8 mouse cellular contexts compared by ENCODE assay signal in the genomic region with DNA sequence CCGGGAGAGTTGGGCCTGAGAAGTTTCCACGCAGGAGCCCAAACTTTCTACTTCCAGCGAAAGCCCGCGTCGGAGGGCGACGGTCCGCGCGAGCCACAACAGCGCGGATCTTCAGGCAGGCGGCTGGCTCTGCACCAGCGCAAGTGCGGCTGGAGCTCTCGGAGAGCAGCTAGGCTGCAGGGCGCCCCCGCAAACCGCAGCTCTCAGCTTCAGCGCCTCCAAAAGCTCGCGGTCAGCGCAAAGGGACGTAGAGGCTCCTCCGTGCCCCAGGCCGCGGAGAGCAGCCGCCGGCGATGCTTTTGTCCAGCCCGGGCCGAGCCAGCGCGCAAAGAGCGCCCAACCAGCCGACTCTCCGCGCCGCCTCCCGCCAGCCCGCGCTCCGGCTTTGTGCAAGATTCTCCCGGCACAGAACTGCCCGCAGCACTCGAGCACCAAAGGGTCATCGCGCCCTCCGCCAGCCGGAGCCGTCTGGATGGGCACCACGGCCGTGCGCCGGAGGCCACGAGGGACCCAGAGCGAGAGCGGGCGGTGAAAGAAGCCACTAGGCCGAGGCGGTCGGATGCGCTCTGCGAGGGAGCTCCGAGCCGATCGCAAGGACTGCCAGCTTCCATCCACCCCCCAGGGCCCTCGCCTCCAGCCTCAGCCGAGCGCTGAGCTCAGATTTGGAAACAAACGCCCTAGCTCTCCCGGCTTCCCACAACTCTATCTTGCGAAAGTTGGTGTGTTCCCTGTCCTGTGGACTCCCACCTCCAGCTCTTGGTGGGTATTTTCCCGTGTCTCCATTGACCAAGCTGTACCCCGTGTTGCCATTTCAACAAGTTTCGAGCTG. TPM values are rescaled to one million over a fixed set of nuclear protein-coding genes. Genes with fewer than 3 reads are reported as not detected.
A peak's percentile ranks its signal among the peaks of the same experiment; 100 is the strongest.
DNase-seq lines count a peak whose midpoint lies in the region; ATAC-seq and TF ChIP-seq lines count a peak whose summit lies in the region.

No protein-coding gene starts in this region.

- ATAC-seq in liver, embryonic 16.5 days (ENCODE audit: low read depth) = no peak
- ATAC-seq in inflammation-experienced regulatory T-cells, adult 6 months = no peak

- peak overlapping the region; percentile 69 for H3K4me3 ChIP-seq in gastrocnemius, adult 2 months
- H3K4me3 ChIP-seq in CH12.LX (replicated peaks in 1 of 3; ENCODE audit: low read depth in 2 of 3, low read length in 2 of 3, poor library complexity in 1 of 3) = peak overlapping the region in 2 of 3 experiments; percentile 22 to 68
- peak overlapping the region; percentile 37 for H3K4me3 ChIP-seq in cortical plate, adult 2 months (ENCODE audit: insufficient read depth, low read length)
- peak overlapping the region; percentile 14 for H3K4me3 ChIP-seq in liver, embryonic 16.5 days (ENCODE audit: low read depth, low read length)

- intact Hi-C loops in gastrocnemius, adult 2 months (cut with DNase I) = loop anchor here (5.0 kb wide), 1 partner anchor 326 kb away; a partner anchor contains a TSS
- intact Hi-C loops in gastrocnemius, postnatal 36 days (cut with DNase I) = loop anchor here (10.0 kb wide), 1 partner anchor 329 kb away; a partner anchor contains a TSS
- intact Hi-C loops in heart, postnatal 14 days (cut with DNase I) = loop anchor here (5.0 kb wide), 1 partner anchor 549 kb away; a partner anchor contains a TSS

- no peaks in the 10 kb centered on the region for H3K79me2 ChIP-seq in CH12.LX (replicated peaks; ENCODE audit: control insufficient read depth, extremely low read depth, insufficient read depth, poor library complexity, severe bottlenecking)

- dilution Hi-C loops in CH12.LX (cut with MboI; ENCODE audit: extremely low pct_ligation_motif_present, extremely low pct_unique_long_range_greater_than_20kb, low sequenced_read_pairs) = no loop called here

- DNase-seq in gastrocnemius, adult 2 months = peak; percentile 44
- no peak for DNase-seq in gastrocnemius, postnatal 36 days
- peak; percentile 9 for DNase-seq in CH12.LX (ENCODE audit: extremely low read depth)
- peak; percentile 54 to 58 for DNase-seq in heart, postnatal 14 days
- no peak for DNase-seq in natural killer cell, adult 2 months (ENCODE audit: low spot score in 2 of 2)

- WGBS in liver, embryonic 16.5 days (ENCODE audit: insufficient replicate concordance) = under 1% methylated on average over 77 of the region's 77 CpGs

- H3K4me2 ChIP-seq in CH12.LX (ENCODE audit: insufficient read depth, low read depth, poor library complexity, severe bottlenecking) = peak overlapping the region; percentile 92
- H3K4me2 ChIP-seq in liver, embryonic 16.5 days (ENCODE audit: low read depth, low read length) = peak overlapping the region; percentile 60

- no peak for TF ChIP-seq RAD21 in CH12.LX (IDR thresholded peaks at IDR 0.05; ENCODE audit: low read depth, low read length)

- no peak for TF ChIP-seq POLR2A in CH12.LX (IDR thresholded peaks at IDR 0.05; ENCODE audit: low read depth, low read length)
- no peak for TF ChIP-seq POLR2A in cortical plate, adult 2 months (IDR thresholded peaks at IDR 0.05; ENCODE audit: extremely low read depth, insufficient read depth, low read length)

- H3K27me3 ChIP-seq in CH12.LX (replicated peaks) = peaks cover 69% of the 10 kb centered on the region
- peaks cover 98% of the 10 kb centered on the region for H3K27me3 ChIP-seq in liver, embryonic 16.5 days (ENCODE audit: control insufficient read depth, insufficient read depth, low read depth, low read length)

- H3K27ac ChIP-seq in gastrocnemius, adult 2 months = no peak overlapping the region
- no peak overlapping the region for H3K27ac ChIP-seq in CH12.LX (ENCODE audit: insufficient read depth, low read depth)
- H3K27ac ChIP-seq in cortical plate, adult 2 months (ENCODE audit: insufficient read depth, low read length) = 0 out of 2 replicates have a peak overlapping the region, but pooled peaks have one; percentile 83
- no peak overlapping the region for H3K27ac ChIP-seq in liver, embryonic 16.5 days (ENCODE audit: low read length)

- H3K9me3 ChIP-seq in CH12.LX (replicated peaks; ENCODE audit: low read length) = peaks cover 10% of the 10 kb centered on the region
- no peaks in the 10 kb centered on the region for H3K9me3 ChIP-seq in liver, embryonic 16.5 days (replicated peaks; ENCODE audit: control insufficient read depth, low read length)

- no peak overlapping the region; the same call in 1 of the 2 replicates for H3K9ac ChIP-seq in CH12.LX (ENCODE audit: insufficient read depth, low read depth)
- no peak overlapping the region for H3K9ac ChIP-seq in liver, embryonic 16.5 days (ENCODE audit: low read depth, low read length)

- no peak for TF ChIP-seq EP300 in CH12.LX (IDR thresholded peaks at IDR 0.05; ENCODE audit: low read length)

- in situ Hi-C loops in CH12.LX (cut with MboI; ENCODE audit: low pct_ligation_motif_present, low pct_unique_long_range_greater_than_20kb, low sequenced_read_pairs) = no loop called here

- H3K4me1 ChIP-seq in CH12.LX (ENCODE audit: control insufficient read depth in 1 of 2, insufficient read depth in 2 of 2) = peaks cover 2 to 10% of the 10 kb centered on the region in 2 experiments; a peak in 2 of 4 replicates
- H3K4me1 ChIP-seq in cortical plate, adult 2 months (ENCODE audit: control insufficient read depth, insufficient read depth, low read length) = no peaks in the 10 kb centered on the region
- H3K4me1 ChIP-seq in liver, embryonic 16.5 days (ENCODE audit: control insufficient read depth, low read depth, low read length) = peaks cover 10% of the 10 kb centered on the region

- no peaks in the 10 kb centered on the region for H3K36me3 ChIP-seq in CH12.LX (replicated peaks in 1 of 2; ENCODE audit: control insufficient read depth in 1 of 2, insufficient read depth in 1 of 2, low read length in 1 of 2)
- no peaks in the 10 kb centered on the region for H3K36me3 ChIP-seq in liver, embryonic 16.5 days (ENCODE audit: control insufficient read depth, insufficient read depth)

- TF ChIP-seq CTCF in gastrocnemius, adult 2 months (IDR thresholded peaks at IDR 0.05) = no peak
- TF ChIP-seq CTCF in CH12.LX (conservative IDR thresholded peaks at IDR 0.05 in 1 of 2, IDR thresholded peaks at IDR 0.05 in 1 of 2; ENCODE audit: low read depth in 2 of 2, low read length in 2 of 2) = no peak; a peak in 1 of 4 replicates
- no peak for TF ChIP-seq CTCF in cortical plate, adult 2 months (IDR thresholded peaks at IDR 0.05; ENCODE audit: extremely low read depth, insufficient read depth, low read length)

TF ChIP-seq in CH12.LX, 34 proteins besides CTCF, POLR2A, EP300 and RAD21:
- TF ChIP-seq ZNF384 (IDR thresholded peaks at IDR 0.05; ENCODE audit: low read depth, low read length) (no peak), UBTF (IDR thresholded peaks at IDR 0.05; ENCODE audit: low read depth, low read length) (peak; percentile 74)

RNA-seq across cellular contexts. Expression of a gene that starts 7.6 kb away (rescaled TPM):
- total RNA-seq in gastrocnemius, adult 2 months (2021) = not detected
- not detected for total RNA-seq in gastrocnemius, postnatal 36 days (2021)
- 0.30 and 0.34 TPM in 2 replicates for total RNA-seq in CH12.LX (2012; rRNA removed)
- not detected in 2 replicates for total RNA-seq in CH12.LX (2014; rRNA removed)
- polyA plus RNA-seq in CH12.LX (2012; ENCODE audit: insufficient read length, low read depth) = 0.17 TPM in 1 of 2 replicates, not detected in the other
- polyA plus RNA-seq in cortical plate, adult 2 months (2012; rRNA removed) = 9.2 and 11.7 TPM in 2 replicates
- not detected for total RNA-seq in heart, postnatal 14 days (2021)
- 0.04 and 0.08 TPM in 2 replicates for polyA plus RNA-seq in liver, embryonic 16.5 days (2015; fragmentation: Nextera tagmentation; extraction: Ambion mirVana)
- under 1 TPM in 2 of 3 experiments, not detected in 1; 0.20 to 0.67 TPM for polyA plus RNA-seq in inflammation-experienced regulatory T-cells, adult 6 months (2017; shearing (Covaris generic))

Comparison
In these comparisons a context has a peak if more than half of its experiments do, and no peak if none do; other contexts are left out.
1. DNase-seq: peak in gastrocnemius, adult 2 months (single experiment), CH12.LX (single experiment) and heart, postnatal 14 days (2 of 2); none in gastrocnemius, postnatal 36 days (0 of 2) and natural killer cell, adult 2 months (0 of 2).
2. H3K4me3 ChIP-seq: peak in every context shown above with its lines; median percentile 69 in gastrocnemius, adult 2 months; 45 in CH12.LX; 37 in cortical plate, adult 2 months; 14 in liver, embryonic 16.5 days.